Mouse (Mus musculus) testis, adult 2 months (tissue): Measurements from ENCODE around the gene Gm10382.

Experiments used
- CTCF ChIP-seq: fragments of 200-500 bp; IDR thresholded peaks from 2 replicates; pipeline ENCODE4 v1.5.1; 2012; ENCODE audit warnings: low read depth, mild to moderate bottlenecking, inconsistent platforms, low read length, moderate library complexity; ENCODE audit not compliant: control insufficient read depth, insufficient read depth, insufficient replicate concordance
- POLR2A ChIP-seq: fragments of 200-500 bp; IDR thresholded peaks from 2 replicates; pipeline ENCODE4 v1.6.1; 2012; ENCODE audit warnings: low read depth, mild to moderate bottlenecking, inconsistent platforms, low read length, moderate library complexity; ENCODE audit not compliant: control insufficient read depth

DNA sequence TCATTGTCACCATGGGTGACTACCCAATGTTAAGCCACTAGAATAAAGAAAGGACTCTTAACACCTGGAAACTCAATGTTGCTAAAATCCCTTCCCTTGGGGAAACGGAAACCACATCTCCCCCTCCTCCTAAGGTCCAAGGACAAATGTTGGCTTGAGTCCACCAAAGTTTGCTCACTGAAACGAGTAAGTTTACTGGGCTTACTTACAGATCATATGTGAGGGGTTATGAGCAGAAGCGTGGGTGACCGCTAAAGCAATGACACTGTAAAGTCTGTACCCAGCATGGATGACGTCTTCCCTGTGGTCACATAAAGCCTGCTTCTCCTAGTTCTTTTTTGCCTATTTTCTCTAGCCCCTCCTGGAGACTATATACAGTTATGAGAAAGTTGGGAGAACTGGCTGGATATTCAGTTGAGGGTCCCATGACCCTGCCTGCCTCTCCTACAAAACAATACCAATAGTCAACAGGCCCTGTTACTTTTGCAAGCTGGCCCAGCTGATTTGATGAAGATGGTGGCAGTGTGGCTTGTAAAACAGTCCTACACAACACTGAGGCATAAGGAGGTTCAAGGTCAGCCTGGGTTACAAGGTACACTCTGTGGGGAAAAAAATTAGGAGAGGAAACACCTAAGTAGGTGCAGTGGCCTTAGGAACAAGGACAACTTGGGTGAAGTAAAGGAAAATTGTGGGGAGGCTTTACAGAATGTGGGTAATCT, 7.0 kb upstream of the Gm10382 start:
- TF ChIP-seq CTCF, result no peak
- TF ChIP-seq POLR2A, result no peak
